Mouse (Mus musculus): ENCODE data around the gene Ddhd1.

GRCm38 (mm10) chr14:45611654-45612053 is 46.3 kb downstream of the Ddhd1 start:
- TF ChIP-seq CTCF (IDR thresholded peaks at IDR 0.05; ENCODE audit: borderline replicate concordance, extremely low read depth, insufficient read depth, insufficient read length): peak; percentile 26; the same call in 1 of the 2 replicates
- no peak for TF ChIP-seq POLR2A (IDR thresholded peaks at IDR 0.05; ENCODE audit: borderline replicate concordance, extremely low read depth, insufficient read depth, insufficient read length, poor library complexity, severe bottlenecking)
